Mouse (Mus musculus) common myeloid progenitor, adult 5-6 weeks (primary cell): ENCODE data around the gene Gtf2e1. TPM values are rescaled to one million over a fixed set of nuclear protein-coding genes. Genes with fewer than 3 reads are reported as not detected.

ENCODE experiments used
- ATAC-seq: replicated peaks from 2 replicates; pipeline ENCODE4 v1.8.0; 2016; ENCODE audit warnings: low read depth, mild to moderate bottlenecking, moderate TSS enrichment, inconsistent platforms; ENCODE audit not compliant: poor library complexity, severe bottlenecking
- total RNA-seq: library from RNA; stranded (forward); fragments of 200-1000, 187-1606 nt; gene quantifications from 2 replicates; pipeline ENCODE4 v1.2.3, GENCODE M21; 2017

Gene Gtf2e1
- total RNA-seq, 1 experiment from 2014 or later, result 26.9 TPM

DNA sequence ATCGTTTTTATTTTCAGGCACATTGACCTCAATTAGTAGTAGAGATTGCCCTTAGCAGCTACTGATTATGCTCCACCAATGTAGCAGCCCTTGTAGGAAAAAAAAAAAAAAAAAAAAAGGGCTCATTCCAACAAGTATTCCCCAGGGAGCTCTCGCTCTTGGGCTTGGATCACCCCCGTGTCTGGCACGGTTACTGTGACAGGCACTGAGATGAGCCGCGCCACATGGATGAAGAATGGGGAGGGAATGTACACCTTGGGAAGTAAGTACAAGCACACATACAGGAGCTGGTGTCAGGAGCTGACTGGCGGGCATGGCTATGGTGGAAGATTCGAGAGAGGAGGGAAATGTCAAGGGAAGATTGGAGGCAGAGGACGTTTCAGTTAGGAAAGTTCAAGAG is 41.0 kb downstream of the Gtf2e1 start:
- no peak for ATAC-seq

DNA sequence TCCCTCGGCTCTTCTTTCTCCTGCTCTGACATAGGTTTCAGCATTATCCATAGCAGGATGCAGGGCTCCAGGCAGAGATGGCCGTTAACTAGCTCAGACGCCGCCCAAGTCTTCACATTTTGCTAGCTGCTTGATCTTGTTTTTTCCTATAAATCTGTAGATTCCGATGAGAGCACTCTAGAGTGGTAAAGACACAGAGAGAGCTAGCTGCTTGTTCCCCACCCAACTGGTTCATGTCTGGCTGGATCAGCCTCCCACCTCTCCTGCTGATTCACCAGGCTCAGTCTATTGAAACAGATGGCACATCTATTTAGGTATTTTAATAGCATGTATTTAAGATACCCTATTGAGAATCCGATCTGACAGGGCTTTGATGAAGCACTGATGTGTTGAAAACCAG is 44.6 kb downstream of the Gtf2e1 start:
- no peak for ATAC-seq

DNA sequence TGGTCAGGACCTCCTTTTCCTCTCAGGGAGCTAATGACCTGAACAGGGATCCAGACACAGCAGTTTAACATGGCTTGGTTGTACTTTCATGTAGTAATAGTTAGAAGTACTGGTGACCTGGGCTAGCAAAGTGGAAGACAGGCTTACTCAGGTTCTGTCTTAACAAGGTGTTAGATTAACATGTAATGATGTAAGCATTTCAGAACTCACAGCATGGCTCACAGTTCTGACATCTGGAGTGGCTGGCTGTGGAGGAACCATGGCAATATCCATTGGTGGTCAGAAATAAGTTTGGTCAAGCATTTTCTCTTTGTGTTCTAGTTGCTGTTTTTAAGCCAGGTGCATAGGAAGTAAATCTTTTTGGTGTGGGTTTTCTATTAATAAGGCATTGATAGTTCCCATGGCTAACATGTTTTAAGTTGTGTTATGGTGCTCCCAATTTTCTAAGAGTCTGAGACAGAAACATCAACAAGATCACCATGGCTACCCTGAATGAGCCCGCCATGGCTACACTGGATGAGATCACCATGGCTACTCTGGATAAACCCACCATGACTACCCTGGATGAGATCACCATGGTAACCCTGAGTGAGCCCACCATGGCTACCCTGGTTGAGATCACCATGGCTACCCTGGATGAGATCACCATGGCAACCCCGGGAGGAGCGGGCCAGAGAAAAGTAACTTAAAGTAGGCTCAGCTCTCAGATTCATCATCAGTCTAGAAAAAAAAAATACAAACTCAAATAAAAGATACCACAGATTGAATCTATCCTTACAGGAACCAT is 52.6 kb downstream of the Gtf2e1 start:
- ATAC-seq, result no peak

DNA sequence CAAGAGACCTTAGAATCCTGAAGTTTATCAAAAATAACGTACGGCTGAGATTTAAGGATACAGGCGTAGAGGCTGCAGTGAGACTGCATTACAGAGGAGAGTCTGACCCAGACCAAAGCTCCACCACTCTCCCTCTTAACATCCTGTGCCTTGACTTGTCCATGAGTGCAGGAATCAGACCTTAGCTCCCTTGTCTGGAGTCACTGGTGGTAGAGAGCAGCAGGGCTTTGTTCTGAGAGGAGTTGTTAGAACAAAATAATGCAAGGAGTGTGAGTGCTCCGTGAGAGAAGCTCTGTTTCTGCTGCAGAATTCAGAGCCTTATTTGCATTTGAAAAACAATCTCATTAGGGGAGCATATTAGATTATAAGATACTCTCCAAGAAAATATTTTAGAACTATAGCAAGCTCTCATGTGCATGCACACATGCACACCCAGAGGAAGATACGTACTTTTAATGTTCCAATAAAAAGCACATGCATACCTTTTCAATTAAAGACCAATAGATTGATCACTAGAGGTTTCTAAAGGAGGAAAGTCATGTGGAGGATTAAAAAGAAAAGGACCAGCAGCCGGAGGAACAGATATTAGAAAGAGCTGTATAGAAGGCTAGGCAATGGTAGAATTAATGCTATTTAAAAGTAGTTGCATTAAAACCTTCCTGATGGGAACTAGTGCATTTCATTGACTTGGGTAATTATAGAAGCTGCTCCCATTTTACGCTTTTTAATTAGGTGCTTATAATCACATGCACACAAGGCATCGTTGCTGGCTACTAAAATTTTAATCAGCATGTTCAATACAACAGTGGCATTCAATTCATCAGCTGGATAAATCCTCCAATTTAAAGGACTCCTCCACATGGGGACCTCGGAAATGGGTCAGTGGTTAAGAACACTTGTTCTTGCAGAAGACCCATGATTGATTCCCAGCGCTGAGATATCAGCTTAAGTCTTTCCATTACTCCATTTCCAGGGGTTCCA is 61.0 kb downstream of the Gtf2e1 start:
- ATAC-seq, result no peak

DNA sequence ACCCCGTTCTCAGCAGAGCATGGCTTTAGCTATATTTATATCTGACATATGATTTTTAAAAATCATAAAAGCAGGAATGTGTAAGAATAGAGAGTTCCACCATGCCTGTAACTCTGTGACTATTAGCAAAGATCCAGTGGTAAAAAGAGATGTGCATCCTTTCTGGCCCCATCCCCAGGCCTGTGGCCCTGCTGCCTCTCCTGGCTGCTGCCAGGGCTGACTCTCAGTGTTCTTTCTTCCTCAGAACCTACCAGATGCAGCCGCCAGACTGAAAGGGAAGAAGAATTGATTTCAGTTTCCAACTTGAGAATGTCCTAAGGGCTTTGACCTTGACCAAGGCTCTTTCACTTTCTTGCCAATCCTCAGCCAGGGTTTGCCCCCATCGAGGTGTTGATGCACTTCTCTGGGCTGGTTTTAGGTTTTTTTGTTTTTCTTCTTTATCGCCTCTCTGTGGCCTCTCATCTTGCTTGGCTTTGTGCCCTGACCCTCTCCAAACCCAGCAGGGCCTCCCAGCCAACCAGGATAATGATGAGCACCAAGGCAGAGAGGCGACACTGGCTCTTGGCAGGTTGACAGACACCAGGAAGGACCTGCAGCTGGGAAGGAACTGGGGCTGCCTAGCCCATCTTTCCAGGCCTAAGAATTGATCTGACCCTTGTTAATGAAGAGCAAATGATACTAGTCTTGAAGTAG is 66.8 kb downstream of the Gtf2e1 start:
- no peak for ATAC-seq

DNA sequence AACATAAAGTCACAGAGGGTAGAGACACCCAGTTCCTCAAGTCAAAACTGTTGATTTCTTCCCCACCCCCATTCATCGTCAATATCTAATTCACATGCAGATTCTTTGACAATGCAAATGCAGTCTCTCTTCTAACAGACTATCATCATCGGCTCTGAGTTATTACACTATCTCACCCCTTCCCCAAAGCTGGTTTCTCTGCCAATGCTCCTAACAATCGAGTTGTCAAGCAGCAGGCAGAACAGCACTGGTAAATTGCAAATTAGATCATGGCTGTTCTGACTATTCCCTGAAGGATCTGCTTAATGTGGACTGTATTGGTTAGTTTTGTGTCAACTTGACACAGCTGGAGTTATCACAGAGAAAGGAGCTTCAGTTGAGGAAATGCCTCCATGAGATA is 70.0 kb downstream of the Gtf2e1 start:
- ATAC-seq, result no peak

DNA sequence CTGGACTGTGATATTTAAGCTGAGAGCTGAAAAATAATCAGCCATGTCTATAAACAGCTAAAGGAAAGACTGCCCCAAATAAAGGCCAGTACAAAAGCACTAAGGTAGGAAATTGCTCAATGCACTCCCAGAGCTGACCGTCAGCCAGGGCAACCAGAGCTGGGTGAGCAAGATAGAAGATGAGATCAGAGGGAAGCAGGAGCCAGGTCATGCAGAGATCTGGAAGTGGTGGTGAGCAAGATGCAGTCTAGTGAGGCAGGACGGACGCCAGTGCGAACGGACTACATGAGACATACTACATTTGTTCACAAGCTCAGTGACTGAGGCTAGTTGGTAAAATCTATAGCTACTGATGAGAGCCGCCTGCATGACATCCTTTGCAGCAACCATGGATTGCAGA is 75.6 kb downstream of the Gtf2e1 start:
- no peak for ATAC-seq

DNA sequence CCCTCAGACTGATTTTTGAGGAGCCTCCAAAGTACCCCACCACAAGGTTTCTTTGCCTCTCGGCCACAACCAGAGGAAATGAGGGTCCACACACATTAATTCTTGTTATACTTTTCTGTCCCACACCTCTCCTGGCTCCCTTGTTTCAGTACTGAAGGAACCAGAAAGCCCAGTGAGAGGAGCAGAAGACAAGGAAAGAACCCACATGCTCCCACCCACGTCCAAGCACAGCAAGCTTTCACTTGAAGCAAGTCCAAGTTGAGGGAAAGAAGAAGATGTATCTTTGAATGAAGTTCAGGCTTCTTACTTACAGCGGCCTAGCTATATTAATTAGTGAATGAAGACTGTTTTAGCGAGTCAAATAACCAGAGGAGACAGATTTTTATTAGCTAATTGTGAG is 76.7 kb downstream of the Gtf2e1 start:
- ATAC-seq, result no peak

DNA sequence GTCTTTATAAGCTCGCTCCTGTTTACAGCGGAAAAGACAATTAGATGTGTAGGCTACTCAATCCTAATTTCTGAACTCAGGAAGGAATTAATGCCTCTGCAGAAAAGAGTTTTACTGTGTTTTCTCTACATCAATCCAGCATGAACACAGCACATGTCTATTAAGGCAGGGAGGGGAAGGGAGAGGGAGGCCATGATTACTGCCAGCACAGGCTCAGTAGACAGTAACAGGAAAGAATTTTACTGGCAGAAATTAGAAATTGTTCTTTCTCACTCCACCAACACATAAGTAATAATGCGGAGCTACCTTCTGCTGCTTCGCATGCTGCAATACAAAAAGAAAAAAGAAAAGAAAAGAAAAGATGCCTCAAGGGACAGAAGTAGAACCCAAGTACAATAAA is 78.0 kb downstream of the Gtf2e1 start:
- no peak for ATAC-seq

Other genes starting within 250 kb of the Gtf2e1 start
- gene Stxbp5l, start 154.8 kb downstream of the Gtf2e1 start, total RNA-seq, result not detected in 2 replicates
- 11.0 and 11.5 TPM in 2 replicates for gene Rabl3, start 96 bp upstream of the Gtf2e1 start, total RNA-seq
- gene Hgd, start 40.4 kb upstream of the Gtf2e1 start, total RNA-seq, result 0.63 TPM in 1 of 2 replicates, not detected in the other
- 13.9 and 22.6 TPM in 2 replicates for gene Ndufb4, start 114.7 kb upstream of the Gtf2e1 start, total RNA-seq
- gene Fstl1, start 237.1 kb upstream of the Gtf2e1 start, total RNA-seq, result 0.53 and 1.0 TPM in 2 replicates